Mouse (Mus musculus) brain, embryonic 18.5 days (tissue): ENCODE data around the gene Hoxb13.

Experiments
- DNase-seq: peaks from one replicate; pipeline ENCODE4 v3.0.0-alpha.2; 2012; ENCODE audit warnings: low read depth, low spot score

The Hoxb13 gene

GRCm38 (mm10) chr11:96193521-96194400, at the start of gene Hoxb13:
TSS of gene Hoxb13 (plus strand) at chr11:96194316.
- DNase-seq, result no peak

- DNase-seq, result no peak
These were observed 48.4 kb upstream of the Hoxb13 start for GRCm38 (mm10) chr11:96145622-96146270.

GRCm38 (mm10) chr11:96147471-96147870, 46.6 kb upstream of the Hoxb13 start:
- DNase-seq, result no peak

- no peak for DNase-seq
These were observed 29.3 kb upstream of the Hoxb13 start for GRCm38 (mm10) chr11:96164769-96165168.

GRCm38 (mm10) chr11:96168125-96168524, 26.0 kb upstream of the Hoxb13 start:
- DNase-seq, result no peak

- DNase-seq, result no peak
These were observed 25.1 kb upstream of the Hoxb13 start for GRCm38 (mm10) chr11:96169016-96169415.

GRCm38 (mm10) chr11:96170711-96171379, 23.3 kb upstream of the Hoxb13 start:
- no peak for DNase-seq

- no peak for DNase-seq
These were observed 22.5 kb upstream of the Hoxb13 start for GRCm38 (mm10) chr11:96171601-96172000.

GRCm38 (mm10) chr11:96172511-96173287, 21.4 kb upstream of the Hoxb13 start:
- no peak for DNase-seq

- DNase-seq, result no peak
These were observed 20.8 kb upstream of the Hoxb13 start for GRCm38 (mm10) chr11:96173288-96173840.

GRCm38 (mm10) chr11:96174881-96175280, 19.2 kb upstream of the Hoxb13 start:
- no peak for DNase-seq

GRCm38 (mm10) chr11:96175511-96175910, 18.6 kb upstream of the Hoxb13 start:
- DNase-seq, result no peak

- no peak for DNase-seq
These were observed 18.1 kb upstream of the Hoxb13 start for GRCm38 (mm10) chr11:96175951-96176530.

GRCm38 (mm10) chr11:96176841-96177240, 17.3 kb upstream of the Hoxb13 start:
- DNase-seq, result no peak

- no peak for DNase-seq
These were observed 16.5 kb upstream of the Hoxb13 start for GRCm38 (mm10) chr11:96177546-96178174.

GRCm38 (mm10) chr11:96178356-96178755, 15.8 kb upstream of the Hoxb13 start:
- DNase-seq, result no peak

GRCm38 (mm10) chr11:96178911-96179503, 15.1 kb upstream of the Hoxb13 start:
- DNase-seq, result no peak

- DNase-seq, result no peak
These were observed 13.1 kb upstream of the Hoxb13 start for GRCm38 (mm10) chr11:96181061-96181460.

GRCm38 (mm10) chr11:96184233-96184632, 9.9 kb upstream of the Hoxb13 start:
- no peak for DNase-seq

- no peak for DNase-seq
These were observed 6.8 kb upstream of the Hoxb13 start for GRCm38 (mm10) chr11:96187321-96187720.
